Mouse (Mus musculus): ENCODE data around the gene Grk5.
A peak's percentile ranks its signal among the peaks of the same experiment; 100 is the strongest.

- no peak for TF ChIP-seq CTCF (IDR thresholded peaks at IDR 0.05; ENCODE audit: control insufficient read depth, insufficient read depth, low read length)
- peak; percentile 76 for TF ChIP-seq POLR2A (IDR thresholded peaks at IDR 0.05; ENCODE audit: borderline replicate concordance, control insufficient read depth, low read depth, low read length)
These were observed 28.5 kb upstream of the Grk5 start, which contains the start of gene Sfxn4 for GRCm38 (mm10) chr19:60860868-60861700.
